Mouse (Mus musculus) MEL (cell line): ENCODE results near the gene H2afy. TPM values are rescaled to one million over a fixed set of nuclear protein-coding genes. Genes with fewer than 3 reads are reported as not detected.

Experiments used
- DNase-seq: peaks from one replicate; pipeline ENCODE4 v3.0.0; 2011; ENCODE audit warnings: low read depth, low spot score
- H3K27ac ChIP-seq: 2 replicates; pipeline ENCODE4 v1.5.1; 2012; ENCODE audit warnings: low read depth, mild to moderate bottlenecking, control low read depth, low read length, moderate library complexity; ENCODE audit not compliant: control insufficient read depth
- H3K27me3 ChIP-seq, 2 experiments: fragments of 150-350 bp in 1 of 2; sonication (generic) in 1 of 2; 2 replicates each; pipeline ENCODE4 v1.6.1; 2012; ENCODE audit warnings: low read length in 2 of 2, mild to moderate bottlenecking in 2 of 2, improper control_type of control experiment in 1 of 2, moderate library complexity in 1 of 2; ENCODE audit not compliant: insufficient read depth in 2 of 2, control insufficient read depth in 1 of 2
- H3K36me3 ChIP-seq, 2 experiments: 2 replicates each; pipeline ENCODE4 v1.6.1; 2012 to 2014; ENCODE audit warnings: low read length in 2 of 2, improper control_type of control experiment in 1 of 2, inconsistent platforms in 1 of 2, mild to moderate bottlenecking in 1 of 2; ENCODE audit not compliant: insufficient read depth in 2 of 2, control insufficient read depth in 1 of 2
- H3K4me1 ChIP-seq, 2 experiments: fragments of 150-350 bp in 1 of 2; sonication (generic) in 1 of 2; 2 replicates each; pipeline ENCODE4 v1.6.1; 2012; ENCODE audit warnings: low read length in 2 of 2, improper control_type of control experiment in 1 of 2, mild to moderate bottlenecking in 1 of 2; ENCODE audit not compliant: insufficient read depth in 2 of 2, control insufficient read depth in 1 of 2
- H3K4me3 ChIP-seq, 2 experiments: fragments of 150-350 bp in 1 of 2; sonication (generic) in 1 of 2; 2 replicates each; pipeline ENCODE4 v1.5.1; 2012; ENCODE audit warnings: low read depth in 2 of 2, low read length in 2 of 2, mild to moderate bottlenecking in 2 of 2, moderate library complexity in 2 of 2, control low read depth in 1 of 2, improper control_type of control experiment in 1 of 2; ENCODE audit not compliant: control insufficient read depth in 1 of 2, insufficient read depth in 1 of 2
- H3K79me2 ChIP-seq: 2 replicates; pipeline ENCODE4 v1.6.1; 2012; ENCODE audit warnings: mild to moderate bottlenecking, low read length, moderate library complexity; ENCODE audit not compliant: control insufficient read depth, poor library complexity, insufficient read depth
- H3K9ac ChIP-seq: 2 replicates; pipeline ENCODE4 v1.6.1; 2012; ENCODE audit warnings: low read depth, mild to moderate bottlenecking, control low read depth, low read length, moderate library complexity; ENCODE audit not compliant: control insufficient read depth, poor library complexity, severe bottlenecking
- H3K9me3 ChIP-seq: fragments of 150-350 bp; sonication (generic); replicated peaks from 2 replicates; pipeline ENCODE4 v1.6.1; 2012; ENCODE audit warnings: mild to moderate bottlenecking, low read length, improper control_type of control experiment, moderate library complexity; ENCODE audit not compliant: insufficient read depth
- CHD1 ChIP-seq: IDR thresholded peaks from 2 replicates; pipeline ENCODE4 v1.6.1; 2012; ENCODE audit warnings: low read depth, mild to moderate bottlenecking, inconsistent platforms, low read length, improper control_type of control experiment
- CTCF ChIP-seq, 3 experiments: IDR thresholded peaks in 2 of 3; conservative IDR thresholded peaks in 1 of 3; 2 replicates each; pipeline ENCODE4 v1.5.1; 2011 to 2012; ENCODE audit warnings: low read length in 3 of 3, low read depth in 2 of 3, mild to moderate bottlenecking in 2 of 3, improper control_type of control experiment in 1 of 3, inconsistent platforms in 1 of 3, mixed read lengths in 1 of 3, moderate library complexity in 1 of 3; ENCODE audit not compliant: control insufficient read depth in 1 of 3, insufficient read depth in 1 of 3, poor library complexity in 1 of 3, severe bottlenecking in 1 of 3
- KAT2A ChIP-seq: conservative IDR thresholded peaks from 2 replicates; pipeline ENCODE4 v1.6.1; 2012; ENCODE audit warnings: low read depth, low read length, improper control_type of control experiment, inconsistent platforms
- MEF2A ChIP-seq: IDR thresholded peaks from 2 replicates; pipeline ENCODE4 v1.6.1; 2014; ENCODE audit warnings: low read depth, mild to moderate bottlenecking, inconsistent platforms, low read length, improper control_type of control experiment; ENCODE audit not compliant: poor library complexity, insufficient replicate concordance, severe bottlenecking; ENCODE audit errors: extremely low read depth
- POLR2AphosphoS5 ChIP-seq: IDR thresholded peaks from 2 replicates; pipeline ENCODE4 v1.6.1; 2012; ENCODE audit warnings: low read depth, borderline replicate concordance, mild to moderate bottlenecking, inconsistent platforms, low read length, moderate library complexity, mixed read lengths
- ZNF384 ChIP-seq: IDR thresholded peaks from 2 replicates; pipeline ENCODE4 v1.6.1; 2012; ENCODE audit warnings: low read depth, mild to moderate bottlenecking, inconsistent platforms, low read length, improper control_type of control experiment
- polyA plus RNA-seq, 2 experiments: library from polyadenylated mRNA; stranded (reverse) in 1 of 2; unstranded in 1 of 2; fragments of >175 nt in 1 of 2; fragments of >200 nt in 1 of 2; gene quantifications; 2 replicates each; pipeline versions ENCODE4 v1.2.1 to v1.2.4; 2012; ENCODE audit warnings: low replicate concordance in 2 of 2, low read depth in 1 of 2; ENCODE audit not compliant: insufficient read length in 2 of 2, insufficient read depth in 1 of 2, missing spikeins in 1 of 2
- total RNA-seq: library from RNA; depleted of rRNA; stranded (reverse); fragments of 300-350 nt; gene quantifications from 2 replicates; pipeline ENCODE4 v1.2.3, GENCODE M21; 2012

H2afy gene
- total and polyA plus RNA-seq, 3 experiments, result 159 to 245 TPM; not detected in 1

- DNase-seq, result peak; percentile 19
- H3K4me1 ChIP-seq, result no peaks in the 10 kb centered on the region
- no peaks in the 10 kb centered on the region for H3K9me3 ChIP-seq
- H3K4me3 ChIP-seq, result no peak overlapping the region
- no peaks in the 10 kb centered on the region; a peak in 2 of 4 replicates for H3K36me3 ChIP-seq
- H3K9ac ChIP-seq, result no peak overlapping the region
- H3K79me2 ChIP-seq, result no peaks in the 10 kb centered on the region
- peak in 1 of 3 experiments; percentile 30; a peak in 2 of 6 replicates for TF ChIP-seq CTCF (IDR thresholded peaks at IDR 0.05 in 2 of 3, conservative IDR thresholded peaks at IDR 0.05 in 1 of 3; ENCODE audit: control insufficient read depth in 1 of 3, insufficient read depth in 1 of 3, low read depth in 2 of 3, low read length in 3 of 3, poor library complexity in 1 of 3, severe bottlenecking in 1 of 3)
- TF ChIP-seq ZNF384, result no peak
- no peak overlapping the region for H3K27ac ChIP-seq
- no peaks in the 10 kb centered on the region for H3K27me3 ChIP-seq
Measured at GRCm38 (mm10) chr13:56072268-56072607, 63.9 kb downstream of the H2afy start.

- Histone ChIP-seq H3K27ac (no peak overlapping the region), H3K36me3 (no peaks in the 10 kb centered on the region; a peak in 2 of 4 replicates), H3K27me3 (no peaks in the 10 kb centered on the region), H3K9ac (no peak overlapping the region), H3K4me3 (no peak overlapping the region)
- no peak for DNase-seq
- TF ChIP-seq CTCF (IDR thresholded peaks at IDR 0.05 in 2 of 3, conservative IDR thresholded peaks at IDR 0.05 in 1 of 3; ENCODE audit: control insufficient read depth in 1 of 3, insufficient read depth in 1 of 3, low read depth in 2 of 3, low read length in 3 of 3, poor library complexity in 1 of 3, severe bottlenecking in 1 of 3), result 0 out of 6 replicates have a peak, but pooled peaks of 1 of the 3 experiments have one; percentile 15
- no peak for TF ChIP-seq KAT2A
- TF ChIP-seq, all 39 proteins: peak for 1
- Histone ChIP-seq H3K79me2 (no peaks in the 10 kb centered on the region), H3K9me3 (no peaks in the 10 kb centered on the region), H3K4me1 (no peaks in the 10 kb centered on the region)
Measured at GRCm38 (mm10) chr13:56071586-56072267, 64.4 kb downstream of the H2afy start.

GRCm38 (mm10) chr13:56069643-56070042 lies 66.5 kb downstream of the H2afy start:
- H3K9me3 ChIP-seq, result no peaks in the 10 kb centered on the region
- no peaks in the 10 kb centered on the region for H3K4me1 ChIP-seq
- no peaks in the 10 kb centered on the region for H3K79me2 ChIP-seq
- TF ChIP-seq POLR2AphosphoS5 (no peak), MEF2A (no peak)
- H3K4me3 ChIP-seq, result no peak overlapping the region
- no peaks in the 10 kb centered on the region; a peak in 1 of 4 replicates for H3K36me3 ChIP-seq
- H3K9ac ChIP-seq, result no peak overlapping the region
- H3K27ac ChIP-seq, result no peak overlapping the region
- no peak for DNase-seq
- H3K27me3 ChIP-seq, result no peaks in the 10 kb centered on the region

GRCm38 (mm10) chr13:56068517-56068916 lies 67.6 kb downstream of the H2afy start:
- Histone ChIP-seq H3K27me3 (no peaks in the 10 kb centered on the region; a peak in 1 of 4 replicates), H3K9me3 (no peaks in the 10 kb centered on the region), H3K4me1 (no peaks in the 10 kb centered on the region), H3K36me3 (no peaks in the 10 kb centered on the region; a peak in 1 of 4 replicates), H3K79me2 (no peaks in the 10 kb centered on the region), H3K27ac (no peak overlapping the region), H3K4me3 (no peak overlapping the region), H3K9ac (no peak overlapping the region)
- no peak for DNase-seq
- TF ChIP-seq CHD1, result no peak
- no peak for TF ChIP-seq POLR2AphosphoS5
